Mouse (Mus musculus) urinary bladder, adult 2 months (tissue): ENCODE results near the gene Ccnb1ip1. TPM values are rescaled to one million over a fixed set of nuclear protein-coding genes. Genes with fewer than 3 reads are reported as not detected.

Source experiments
- DNase-seq: peaks from one replicate; pipeline ENCODE4 v3.0.0; 2022; ENCODE audit warnings: low spot score
- polyA plus RNA-seq: library from polyadenylated mRNA; depleted of rRNA; stranded (reverse); fragments of >200 nt; gene quantifications from 2 replicates; pipeline ENCODE4 v1.2.3, GENCODE M21; 2012; rRNA removed

Gene Ccnb1ip1
- polyA plus RNA-seq, 1 experiment = not detected

GRCm38 (mm10) chr14:50784391-50785250 lies 22.9 kb downstream of the Ccnb1ip1 start:
- no peak for DNase-seq

- DNase-seq = no peak
Measured at GRCm38 (mm10) chr14:50782166-50782565, 25.4 kb downstream of the Ccnb1ip1 start.

- no peak for DNase-seq
Measured at GRCm38 (mm10) chr14:50771342-50771741, 36.2 kb downstream of the Ccnb1ip1 start.

- no peak for DNase-seq
Measured at GRCm38 (mm10) chr14:50765736-50766135, 41.8 kb downstream of the Ccnb1ip1 start.

- DNase-seq = no peak
Measured at GRCm38 (mm10) chr14:50758416-50759085, 49.0 kb downstream of the Ccnb1ip1 start.

DNA sequence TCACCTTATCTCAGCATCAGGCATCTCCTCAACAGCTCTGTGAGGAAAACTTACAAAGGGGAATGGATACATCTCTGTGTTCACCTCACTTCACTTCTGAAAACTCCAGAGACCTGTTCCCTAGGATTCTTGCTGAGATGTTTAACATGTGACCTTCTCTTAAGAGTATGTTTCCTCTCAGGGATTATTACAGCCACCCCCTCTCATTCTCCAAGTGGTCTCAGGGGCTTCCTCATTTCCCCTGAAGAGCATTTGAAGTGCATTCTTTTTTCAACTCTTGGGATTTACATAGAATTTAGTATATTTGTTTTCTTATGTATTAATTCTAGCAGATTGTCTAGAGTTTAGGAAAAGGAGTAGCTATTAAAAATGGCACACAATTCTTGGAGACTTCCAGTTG lies 62.5 kb downstream of the Ccnb1ip1 start, which contains the start of gene Olfr749:
Gene Olfr749, minus strand, starts transcription at position 101 of the 400 bp plus-strand sequence.
- no peak for DNase-seq

DNA sequence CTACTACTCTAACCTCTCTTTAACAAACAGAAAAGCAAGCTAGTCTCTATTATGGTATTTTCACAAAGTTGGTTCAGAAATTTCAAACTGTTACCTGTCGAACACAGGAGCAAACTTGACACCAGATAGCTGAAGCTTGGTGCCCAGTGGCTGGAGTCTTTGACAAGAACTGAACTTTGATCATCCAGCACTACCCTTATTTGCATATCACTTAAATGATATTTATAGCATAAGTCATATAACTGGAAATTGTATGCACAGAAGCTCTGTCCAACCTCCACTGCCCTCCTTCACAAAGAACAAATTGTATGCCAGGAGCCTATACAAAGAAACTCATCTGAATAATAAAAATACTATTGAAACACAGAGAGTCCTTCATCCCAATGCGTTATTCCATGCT lies 65.9 kb downstream of the Ccnb1ip1 start:
- DNase-seq = no peak

GRCm38 (mm10) chr14:50740334-50740733 lies 67.2 kb downstream of the Ccnb1ip1 start:
- no peak for DNase-seq

Other genes with a start within 250 kb of the Ccnb1ip1 start
- gene Olfr744, start 192.9 kb downstream of the Ccnb1ip1 start, polyA plus RNA-seq = not detected in 2 replicates
- not detected in 2 replicates for gene Olfr745, start 168.3 kb downstream of the Ccnb1ip1 start, polyA plus RNA-seq
- gene Olfr746, start 160.6 kb downstream of the Ccnb1ip1 start, polyA plus RNA-seq = not detected in 2 replicates
- gene Olfr747, start 114.5 kb downstream of the Ccnb1ip1 start, polyA plus RNA-seq = not detected in 2 replicates
- not detected in 2 replicates for gene Olfr748, start 100.4 kb downstream of the Ccnb1ip1 start, polyA plus RNA-seq
- gene Olfr749, start 62.6 kb downstream of the Ccnb1ip1 start, polyA plus RNA-seq = not detected in 2 replicates
- 46.3 and 58.6 TPM in 2 replicates for gene Ttc5, start 22.2 kb downstream of the Ccnb1ip1 start, polyA plus RNA-seq
- gene Parp2, start 109 bp upstream of the Ccnb1ip1 start, polyA plus RNA-seq = 55.8 and 64.0 TPM in 2 replicates
- gene Tep1, start 62.8 kb upstream of the Ccnb1ip1 start, polyA plus RNA-seq = 25.3 and 29.5 TPM in 2 replicates
- gene Klhl33, start 89.8 kb upstream of the Ccnb1ip1 start, polyA plus RNA-seq = 1.7 and 2.5 TPM in 2 replicates
- gene Osgep, start 117.2 kb upstream of the Ccnb1ip1 start, polyA plus RNA-seq = 75.6 and 84.0 TPM in 2 replicates
- gene Apex1, start 117.2 kb upstream of the Ccnb1ip1 start, polyA plus RNA-seq = 56.6 and 59.1 TPM in 2 replicates
- gene Pip4p1, start 123.1 kb upstream of the Ccnb1ip1 start, polyA plus RNA-seq = 79.4 and 104 TPM in 2 replicates
- 49.9 and 64.9 TPM in 2 replicates for gene Pnp, start 123.3 kb upstream of the Ccnb1ip1 start, polyA plus RNA-seq
- gene Gm49342, start 136.8 kb upstream of the Ccnb1ip1 start, polyA plus RNA-seq = 45.7 and 54.1 TPM in 2 replicates
- gene Pnp2, start 148.3 kb upstream of the Ccnb1ip1 start, polyA plus RNA-seq = 2.6 and 3.7 TPM in 2 replicates
- gene Rnase10, start 200.0 kb upstream of the Ccnb1ip1 start, polyA plus RNA-seq = 0.28 and 0.41 TPM in 2 replicates
- not detected in 2 replicates for gene Rnase9, start 234.1 kb upstream of the Ccnb1ip1 start, polyA plus RNA-seq
- gene Rnase11, start 242.4 kb upstream of the Ccnb1ip1 start, polyA plus RNA-seq = not detected in 2 replicates
- gene Rnase12, start 249.9 kb upstream of the Ccnb1ip1 start, polyA plus RNA-seq = 0.32 TPM in 1 of 2 replicates, not detected in the other